Mouse (Mus musculus) thymus, adult 2 months (tissue): Measurements from ENCODE around the gene Rps26. TPM values are rescaled to one million over a fixed set of nuclear protein-coding genes. Genes with fewer than 3 reads are reported as not detected.
A peak's percentile ranks its signal among the peaks of the same experiment; 100 is the strongest.

Source experiments
- DNase-seq: peaks from one replicate; pipeline ENCODE4 v3.0.0; 2021
- H3K27ac ChIP-seq: fragments of 200-500 bp; 2 replicates; pipeline ENCODE4 v1.5.1; 2012; ENCODE audit warnings: low read length, control low read depth; ENCODE audit not compliant: control insufficient read depth, insufficient read depth
- H3K27me3 ChIP-seq: fragments of 200-500 bp; 2 replicates; pipeline ENCODE4 v1.6.1; 2012; ENCODE audit warnings: mild to moderate bottlenecking, low read length, moderate library complexity, mixed read lengths; ENCODE audit not compliant: control insufficient read depth, insufficient read depth
- H3K36me3 ChIP-seq: fragments of 200-500 bp; 2 replicates; pipeline ENCODE4 v1.6.1; 2012; ENCODE audit warnings: mild to moderate bottlenecking, low read length, moderate library complexity; ENCODE audit not compliant: control insufficient read depth, insufficient read depth
- H3K4me1 ChIP-seq: fragments of 200-500 bp; replicated peaks from 2 replicates; pipeline ENCODE4 v1.6.1; 2012; ENCODE audit warnings: low read length; ENCODE audit not compliant: control insufficient read depth, insufficient read depth
- H3K4me3 ChIP-seq: fragments of 200-500 bp; 2 replicates; pipeline ENCODE4 v1.5.1; 2012; ENCODE audit warnings: mild to moderate bottlenecking, low read length, control low read depth, moderate library complexity; ENCODE audit not compliant: control insufficient read depth, insufficient read depth
- CTCF ChIP-seq: fragments of 200-500 bp; IDR thresholded peaks from 2 replicates; pipeline ENCODE4 v1.5.1; 2012; ENCODE audit warnings: mild to moderate bottlenecking, control low read depth, low read length, moderate library complexity, borderline replicate concordance; ENCODE audit not compliant: control insufficient read depth, poor library complexity, insufficient read depth; ENCODE audit errors: extremely low read depth
- POLR2A ChIP-seq: fragments of 200-500 bp; IDR thresholded peaks from 2 replicates; pipeline ENCODE4 v1.6.1; 2012; ENCODE audit warnings: mild to moderate bottlenecking, low read length, control low read depth, moderate library complexity; ENCODE audit not compliant: control insufficient read depth, poor library complexity, insufficient read depth; ENCODE audit errors: extremely low read depth
- WGBS: fragments of 180-500 bp; shearing (Covaris S2); methylation state at CpG from one replicate; pipeline ENCODE4 v1.1.7; 2018; 5-methylcytosine and 5-hydroxymethylcytosine counted together
- polyA plus RNA-seq: library from polyadenylated mRNA; depleted of rRNA; stranded (reverse); fragments of >200 nt; gene quantifications from 2 replicates; pipeline ENCODE4 v1.2.3, GENCODE M21; 2012; rRNA removed

The Rps26 gene
- polyA plus RNA-seq, 1 experiment: 1,135 TPM

GRCm38 (mm10) chr10:128584386-128584785 lies 42.2 kb downstream of the Rps26 start:
- peak; percentile 28 for DNase-seq
- H3K4me1 ChIP-seq: peaks cover 44% of the 10 kb centered on the region
- 45% methylated on average over 4 of the region's 4 CpGs for WGBS
- no peak overlapping the region for H3K4me3 ChIP-seq
- peak overlapping the region; percentile 9; the same call in 1 of the 2 replicates for H3K27ac ChIP-seq
- TF ChIP-seq CTCF: no peak
- TF ChIP-seq POLR2A: no peak
- H3K27me3 ChIP-seq: peaks cover 2% of the 10 kb centered on the region; the same call in 1 of the 2 replicates
- no peaks in the 10 kb centered on the region for H3K36me3 ChIP-seq

GRCm38 (mm10) chr10:128583644-128584043 lies 42.9 kb downstream of the Rps26 start:
- no peak overlapping the region for H3K4me3 ChIP-seq
- H3K4me1 ChIP-seq: peaks cover 39% of the 10 kb centered on the region
- H3K36me3 ChIP-seq: no peaks in the 10 kb centered on the region
- no peak overlapping the region for H3K27ac ChIP-seq
- WGBS: 75% methylated on average over 7 of the region's 7 CpGs
- H3K27me3 ChIP-seq: no peaks in the 10 kb centered on the region
- no peak for DNase-seq
- TF ChIP-seq POLR2A (no peak), CTCF (no peak)

- WGBS: 58% methylated on average over 4 of the region's 4 CpGs
- Histone ChIP-seq H3K27me3 (no peaks in the 10 kb centered on the region), H3K4me3 (no peak overlapping the region), H3K4me1 (peaks cover 18% of the 10 kb centered on the region), H3K27ac (no peak overlapping the region), H3K36me3 (no peaks in the 10 kb centered on the region)
- no peak for DNase-seq
- TF ChIP-seq CTCF: no peak
Measured at GRCm38 (mm10) chr10:128579731-128580130, 46.8 kb downstream of the Rps26 start.

GRCm38 (mm10) chr10:128579298-128579697 lies 47.2 kb downstream of the Rps26 start:
- no peak for TF ChIP-seq POLR2A
- no peak for TF ChIP-seq CTCF
- no peak for DNase-seq
- Histone ChIP-seq H3K4me1 (peaks cover 13% of the 10 kb centered on the region), H3K27me3 (no peaks in the 10 kb centered on the region), H3K4me3 (no peak overlapping the region), H3K36me3 (no peaks in the 10 kb centered on the region), H3K27ac (no peak overlapping the region)
- 91% methylated on average over 3 of the region's 3 CpGs for WGBS

GRCm38 (mm10) chr10:128578330-128578729 lies 48.2 kb downstream of the Rps26 start:
- WGBS: 73% methylated on average over 11 of the region's 11 CpGs
- H3K27ac ChIP-seq: no peak overlapping the region
- TF ChIP-seq CTCF (no peak), POLR2A (no peak)
- no peaks in the 10 kb centered on the region for H3K27me3 ChIP-seq
- peak overlapping the region; percentile 32 for H3K4me3 ChIP-seq
- H3K36me3 ChIP-seq: no peaks in the 10 kb centered on the region
- DNase-seq: no peak
- H3K4me1 ChIP-seq: peaks cover 9% of the 10 kb centered on the region; the same call in 1 of the 2 replicates

GRCm38 (mm10) chr10:128575063-128575462 lies 51.5 kb downstream of the Rps26 start:
- Histone ChIP-seq H3K4me1 (peaks cover 9% of the 10 kb centered on the region; the same call in 1 of the 2 replicates), H3K27me3 (no peaks in the 10 kb centered on the region), H3K36me3 (no peaks in the 10 kb centered on the region), H3K27ac (no peak overlapping the region), H3K4me3 (no peak overlapping the region)
- TF ChIP-seq POLR2A (no peak), CTCF (no peak)
- WGBS: 98% methylated on average over 2 of the region's 2 CpGs
- DNase-seq: no peak

Other genes with a start within 250 kb of the Rps26 start
- 71.0 and 87.0 TPM in 2 replicates for gene Ankrd52, start 249.6 kb downstream of the Rps26 start, polyA plus RNA-seq
- gene Slc39a5, start 225.5 kb downstream of the Rps26 start, polyA plus RNA-seq: 0.53 and 0.65 TPM in 2 replicates
- 18.0 and 20.8 TPM in 2 replicates for gene Nabp2, start 215.3 kb downstream of the Rps26 start, polyA plus RNA-seq
- gene Rnf41, start 215.1 kb downstream of the Rps26 start, polyA plus RNA-seq: 37.8 and 40.4 TPM in 2 replicates
- 176 and 211 TPM in 2 replicates for gene Smarcc2, start 167.5 kb downstream of the Rps26 start, polyA plus RNA-seq
- 445 and 566 TPM in 2 replicates for gene Myl6, start 132.6 kb downstream of the Rps26 start, polyA plus RNA-seq
- 2.7 and 3.9 TPM in 2 replicates for gene Myl6b, start 128.1 kb downstream of the Rps26 start, polyA plus RNA-seq
- gene Esyt1, start 100.9 kb downstream of the Rps26 start, polyA plus RNA-seq: 146 and 155 TPM in 2 replicates
- 25.6 and 27.1 TPM in 2 replicates for gene Zc3h10, start 79.0 kb downstream of the Rps26 start, polyA plus RNA-seq
- 1,821 and 2,108 TPM in 2 replicates for gene Rpl41, start 77.4 kb downstream of the Rps26 start, polyA plus RNA-seq
- gene Pa2g4, start 60.8 kb downstream of the Rps26 start, polyA plus RNA-seq: 46.8 and 52.9 TPM in 2 replicates
- 2.8 and 3.3 TPM in 2 replicates for gene Erbb3, start 37.1 kb downstream of the Rps26 start, polyA plus RNA-seq
- 6.7 and 8.6 TPM in 2 replicates for gene Ikzf4, start 19.2 kb upstream of the Rps26 start, polyA plus RNA-seq
- gene Suox, start 47.3 kb upstream of the Rps26 start, polyA plus RNA-seq: 19.1 and 21.3 TPM in 2 replicates
- gene Rab5b, start 69.5 kb upstream of the Rps26 start, polyA plus RNA-seq: 73.8 and 86.1 TPM in 2 replicates
- 1.0 TPM in 2 replicates for gene Pmel, start 77.4 kb upstream of the Rps26 start, polyA plus RNA-seq
- gene Cdk2, start 78.3 kb upstream of the Rps26 start, polyA plus RNA-seq: 87.6 and 100 TPM in 2 replicates
- gene Dgka, start 118.1 kb upstream of the Rps26 start, polyA plus RNA-seq: 326 and 374 TPM in 2 replicates
- 70.0 and 74.9 TPM in 2 replicates for gene Pym1, start 121.1 kb upstream of the Rps26 start, polyA plus RNA-seq
- 1.8 and 3.9 TPM in 2 replicates for gene Mmp19, start 164.2 kb upstream of the Rps26 start, polyA plus RNA-seq
- 19.9 and 21.6 TPM in 2 replicates for gene Dnajc14, start 177.3 kb upstream of the Rps26 start, polyA plus RNA-seq
- 17.4 and 20.5 TPM in 2 replicates for gene Tmem198b, start 177.6 kb upstream of the Rps26 start, polyA plus RNA-seq
- gene Sarnp, start 190.6 kb upstream of the Rps26 start, polyA plus RNA-seq: 8.5 and 12.3 TPM in 2 replicates
- gene Ormdl2, start 194.9 kb upstream of the Rps26 start, polyA plus RNA-seq: 68.3 and 82.3 TPM in 2 replicates